Mouse (Mus musculus) liver (tissue): Measurements from ENCODE around the gene Gsto1.

Experiments used
- DNase-seq: peaks from one replicate; pipeline ENCODE4 v3.0.0-alpha.2; 2020; ENCODE audit warnings: mixed read lengths

The Gsto1 gene

DNA sequence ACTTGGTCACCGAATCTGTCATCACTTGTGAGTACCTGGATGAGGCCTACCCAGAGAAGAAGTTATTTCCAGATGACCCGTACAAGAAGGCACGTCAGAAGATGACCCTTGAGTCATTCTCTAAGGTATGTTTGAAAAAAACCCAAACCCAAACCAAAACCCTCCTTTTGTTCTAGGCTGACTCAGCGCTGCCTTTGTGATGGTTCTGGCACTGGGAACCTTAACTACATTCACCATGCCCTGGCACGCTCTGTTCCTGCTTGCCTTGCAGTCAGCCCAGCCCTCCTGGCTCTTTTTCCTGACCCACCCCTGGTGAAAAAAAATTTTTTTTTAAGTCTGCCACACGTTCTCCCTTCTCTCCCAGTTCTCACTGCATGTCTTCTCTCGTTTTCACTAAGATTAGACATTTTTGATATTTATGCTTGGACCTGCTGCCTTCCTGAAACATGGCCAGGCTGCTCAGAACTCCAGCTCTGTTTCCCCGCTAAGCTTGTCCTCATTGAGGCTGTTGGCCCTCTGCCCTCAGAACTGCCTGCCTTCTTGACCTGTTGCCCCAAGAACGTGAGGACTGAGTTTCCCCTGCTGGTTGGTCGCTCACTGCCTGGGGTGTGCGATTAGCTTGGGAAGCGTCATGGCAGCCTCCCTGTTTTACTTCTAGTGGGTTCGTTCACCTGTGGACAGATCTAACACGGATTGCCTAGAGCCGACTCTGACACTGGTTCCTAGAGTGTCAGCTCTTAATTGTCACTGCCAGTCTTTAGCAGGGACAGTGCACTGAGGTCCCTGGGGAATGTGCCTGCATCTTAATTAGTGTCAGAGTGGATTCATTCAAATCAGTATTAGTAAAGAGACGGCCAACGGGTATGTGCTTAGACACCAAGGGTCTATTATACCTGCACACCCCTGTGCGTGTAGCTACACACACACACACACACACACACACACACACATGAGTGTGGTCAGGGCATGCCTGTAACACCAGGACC is 3.5 kb downstream of the Gsto1 start:
- no peak for DNase-seq

DNA sequence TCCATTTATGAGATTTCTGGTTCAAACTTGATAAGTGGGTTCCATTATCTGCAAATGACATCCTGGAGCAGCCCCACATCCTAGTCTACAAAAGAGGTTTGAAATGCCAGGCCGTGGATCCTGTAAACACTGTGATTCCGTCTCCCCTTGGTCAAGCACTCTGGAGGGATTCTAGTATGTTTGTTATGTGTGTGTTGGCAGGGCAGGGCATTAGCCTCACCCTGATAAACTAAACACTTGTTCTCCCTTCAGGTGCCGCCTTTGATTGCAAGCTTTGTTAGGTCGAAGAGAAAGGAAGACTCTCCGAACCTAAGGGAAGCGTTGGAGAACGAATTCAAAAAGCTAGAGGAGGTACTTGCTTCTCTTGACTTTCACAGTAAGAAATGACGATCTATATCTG is 4.4 kb downstream of the Gsto1 start:
- DNase-seq, result no peak

DNA sequence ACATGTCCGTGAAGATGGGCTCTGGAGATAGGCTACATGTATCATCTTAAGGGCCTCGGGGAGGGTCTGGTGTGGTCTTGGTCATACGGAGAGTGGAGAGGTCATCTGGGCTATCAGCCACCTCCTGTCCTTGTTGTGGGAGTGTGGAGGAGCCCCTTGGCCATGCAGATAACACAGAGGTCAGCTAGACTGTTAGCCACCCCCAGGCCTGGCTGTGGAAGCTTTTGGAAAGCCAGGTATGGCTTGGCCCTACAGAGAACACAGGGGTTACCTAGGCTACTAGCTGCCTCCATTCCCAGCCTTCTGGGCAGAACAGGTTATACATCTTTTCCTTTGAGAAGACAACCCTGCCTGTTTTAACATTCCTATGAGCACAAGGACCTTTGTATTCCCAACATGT is 7.8 kb downstream of the Gsto1 start:
- DNase-seq, result no peak

DNA sequence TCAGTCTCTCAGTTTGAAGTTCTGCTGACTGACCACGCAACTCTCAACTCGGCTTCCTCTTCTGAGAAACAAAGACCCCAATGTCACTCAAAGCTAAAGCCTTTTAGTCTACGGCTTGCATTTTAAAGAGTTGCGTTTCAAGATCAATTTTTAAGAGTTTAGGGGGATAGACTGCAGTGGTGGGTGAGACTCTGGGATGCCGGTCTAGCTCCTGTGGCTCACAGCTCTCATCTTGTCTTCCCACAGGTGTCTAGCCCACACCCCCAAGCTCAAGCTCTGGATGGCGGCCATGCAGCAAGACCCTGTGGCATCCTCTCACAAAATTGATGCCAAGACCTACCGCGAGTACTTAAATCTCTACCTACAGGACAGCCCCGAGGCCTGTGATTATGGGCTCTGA is 9.3 kb downstream of the Gsto1 start:
- no peak for DNase-seq

DNA sequence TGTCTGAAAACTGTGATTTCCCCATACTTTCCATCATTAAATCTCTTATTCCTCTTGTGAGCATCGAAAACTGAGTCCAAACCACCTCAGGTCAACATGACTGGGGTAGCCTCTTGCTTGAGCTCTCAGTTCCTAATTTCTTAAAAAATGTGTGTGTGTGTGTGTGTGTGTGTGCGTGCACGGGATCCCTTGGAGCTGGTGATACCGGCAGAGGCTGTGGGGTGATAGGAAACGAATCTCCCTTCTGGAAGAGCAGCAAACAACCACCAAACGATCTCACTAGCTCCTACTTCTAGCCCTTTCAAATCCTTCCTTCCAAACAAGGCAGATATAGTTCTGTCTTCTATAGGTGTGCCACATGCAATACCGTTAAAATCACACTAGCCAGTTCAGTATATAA is 10.0 kb downstream of the Gsto1 start:
- DNase-seq, result no peak

DNA sequence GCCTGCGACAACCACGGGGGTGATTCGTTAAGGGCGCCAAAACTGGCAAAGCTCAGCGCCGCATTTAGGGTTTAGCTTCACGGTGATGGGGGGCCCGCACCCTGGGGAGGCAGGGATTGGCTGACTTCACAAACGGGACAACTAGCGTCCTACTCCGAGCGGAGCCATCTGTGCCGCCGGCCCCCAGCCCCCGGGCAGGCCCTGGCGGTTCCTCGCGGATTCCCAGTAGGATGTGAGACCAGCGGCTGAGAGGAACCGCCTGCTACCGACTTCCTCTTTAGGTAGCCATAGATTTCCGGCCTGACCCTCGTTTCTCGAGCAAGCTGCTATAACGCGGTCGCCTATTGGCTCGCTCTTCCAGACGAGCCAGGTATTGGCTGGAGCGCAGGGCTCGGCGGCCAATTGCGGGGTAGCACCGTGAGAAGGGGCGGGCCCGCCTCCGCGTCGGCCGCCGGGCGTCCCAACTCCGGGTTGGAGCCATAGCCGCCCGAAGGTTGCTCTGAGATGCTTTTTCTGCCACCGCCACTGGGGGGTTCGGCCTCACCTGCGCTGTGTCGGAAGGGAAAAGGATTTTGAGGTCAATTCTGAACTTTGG is 10.7 kb downstream of the Gsto1 start, which contains the start of gene Gsto2:
TSS of gene Gsto2 (plus strand) at position 182 of the 595 bp plus-strand sequence.
- peak; percentile 94 for DNase-seq

DNA sequence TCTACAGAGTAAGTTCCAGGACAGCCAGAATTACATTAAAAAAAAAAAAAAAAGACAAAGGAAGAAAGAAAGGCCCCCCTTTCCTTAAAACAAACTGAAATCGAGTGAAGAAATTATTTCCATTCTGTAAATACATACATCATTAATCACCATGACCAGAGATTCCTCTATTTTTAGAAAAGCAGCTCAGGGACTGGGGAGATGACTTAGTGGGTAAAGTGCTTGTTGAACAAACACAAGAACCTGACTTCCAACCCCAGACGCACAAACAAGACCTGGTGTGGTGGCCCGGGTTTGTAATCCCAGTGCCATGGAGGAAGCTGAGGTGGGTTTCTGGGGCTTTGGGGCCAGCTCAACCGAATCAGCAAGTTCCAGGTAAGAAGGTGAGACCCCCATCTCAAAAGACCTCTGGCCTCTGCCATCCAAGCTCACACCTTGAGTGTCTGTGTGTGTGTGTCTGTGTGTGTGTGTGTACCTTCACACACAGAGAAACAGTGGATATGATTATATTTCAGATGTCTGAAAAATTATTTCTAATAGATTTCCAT is 12.9 kb downstream of the Gsto1 start:
- DNase-seq, result no peak

DNA sequence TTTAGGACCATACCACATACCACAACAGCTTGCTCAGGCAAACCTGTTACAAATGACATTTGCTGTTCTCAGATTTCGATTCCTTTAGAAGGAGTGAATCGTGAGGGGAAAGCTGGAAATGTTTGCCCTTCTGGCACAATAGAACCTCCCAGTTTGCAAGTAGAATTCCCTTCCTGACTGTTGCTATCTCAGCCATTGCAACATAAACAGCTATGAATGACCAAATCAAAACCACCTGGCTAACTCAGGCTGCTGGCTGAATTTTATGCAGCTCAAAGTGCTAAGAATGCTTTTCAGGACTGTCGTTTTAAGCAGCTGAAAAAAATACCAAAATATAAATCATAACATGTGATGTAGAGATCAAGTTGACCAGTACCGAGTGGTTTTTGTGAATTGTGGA is 14.2 kb downstream of the Gsto1 start:
- no peak for DNase-seq

DNA sequence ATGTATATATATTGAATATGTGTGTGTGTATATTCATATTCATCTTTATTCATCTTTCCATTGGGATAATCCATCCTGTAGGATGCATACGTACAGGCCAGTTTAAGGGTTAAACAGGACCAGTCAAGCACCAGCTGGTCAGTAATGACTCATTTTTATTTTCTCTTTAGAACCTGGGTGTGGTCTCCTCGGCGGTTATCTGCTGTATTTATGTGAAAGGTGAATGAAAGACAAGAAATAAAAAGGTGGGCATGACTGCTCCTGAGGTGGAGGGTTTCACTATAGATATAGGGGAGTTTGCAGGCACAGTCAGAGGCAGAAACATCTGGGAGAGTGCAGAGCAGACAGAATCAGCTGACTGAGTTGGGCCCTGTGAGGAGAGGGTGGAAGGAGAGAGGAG is 14.7 kb downstream of the Gsto1 start:
- no peak for DNase-seq

DNA sequence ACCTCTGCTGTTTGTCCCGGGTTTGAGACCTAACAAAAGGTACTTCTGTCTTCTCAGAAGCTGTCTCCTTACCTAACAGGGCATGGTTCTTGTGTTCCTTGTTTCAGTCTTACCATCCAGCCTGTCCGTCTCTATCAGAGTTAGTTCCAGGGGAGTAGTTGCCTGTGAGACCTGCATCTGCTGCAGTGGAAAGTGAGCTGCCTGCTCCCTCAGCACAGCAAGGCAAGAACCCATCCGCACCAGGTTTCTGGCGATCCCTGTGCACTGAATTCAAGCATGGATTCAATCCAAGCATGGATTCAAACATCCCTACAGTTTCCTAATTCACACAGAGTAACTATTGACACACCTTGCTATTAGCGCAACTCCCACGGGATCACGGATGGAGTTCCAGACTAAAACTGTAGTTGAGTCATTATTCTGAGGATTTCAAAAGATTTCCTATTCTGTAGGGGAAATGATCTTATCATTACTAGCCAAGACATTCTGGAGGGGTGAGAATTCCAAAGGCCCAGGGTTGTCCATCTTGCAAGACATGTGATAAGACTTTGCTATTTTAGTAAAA is 15.4 kb downstream of the Gsto1 start:
- DNase-seq, result no peak

DNA sequence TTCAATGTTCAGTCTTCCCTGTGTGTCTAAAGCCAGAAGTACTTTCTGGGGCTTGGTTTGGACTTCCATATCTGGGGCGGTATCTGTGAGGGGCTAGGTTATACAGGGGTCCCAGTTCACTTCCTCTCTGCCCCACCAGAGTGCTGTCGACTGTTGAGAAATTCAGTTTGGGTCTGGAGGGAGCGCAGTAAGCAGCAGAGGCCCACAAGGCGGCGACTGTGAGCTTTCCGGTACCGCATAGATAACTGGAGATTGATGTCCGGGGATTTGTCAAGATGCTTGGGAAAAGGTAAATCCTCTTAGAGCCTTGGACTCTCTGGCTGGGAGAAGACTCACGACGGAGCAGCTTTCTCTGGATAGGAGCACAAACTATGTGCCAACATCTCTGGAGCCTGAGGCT is 16.7 kb downstream of the Gsto1 start:
- no peak for DNase-seq

DNA sequence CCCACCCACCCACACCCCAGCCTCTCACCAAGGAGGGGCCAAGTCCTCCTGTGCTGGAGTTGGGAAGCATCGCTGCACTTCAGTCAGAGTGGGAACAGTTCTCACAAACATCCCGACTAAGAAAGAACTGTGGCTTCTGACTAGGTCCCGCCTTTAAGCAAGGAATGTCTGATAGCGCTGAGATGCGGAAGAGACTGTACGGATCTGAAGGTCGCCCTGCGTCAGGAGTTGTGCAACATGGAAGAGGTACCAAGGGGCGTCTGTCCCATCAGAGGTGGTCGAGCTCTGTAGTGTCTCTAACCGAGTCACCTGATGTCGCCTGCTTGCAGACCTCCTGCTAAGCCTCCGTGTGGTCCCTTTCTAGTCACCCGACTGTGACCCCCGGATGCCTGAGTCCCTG is 21.5 kb downstream of the Gsto1 start:
- no peak for DNase-seq

DNA sequence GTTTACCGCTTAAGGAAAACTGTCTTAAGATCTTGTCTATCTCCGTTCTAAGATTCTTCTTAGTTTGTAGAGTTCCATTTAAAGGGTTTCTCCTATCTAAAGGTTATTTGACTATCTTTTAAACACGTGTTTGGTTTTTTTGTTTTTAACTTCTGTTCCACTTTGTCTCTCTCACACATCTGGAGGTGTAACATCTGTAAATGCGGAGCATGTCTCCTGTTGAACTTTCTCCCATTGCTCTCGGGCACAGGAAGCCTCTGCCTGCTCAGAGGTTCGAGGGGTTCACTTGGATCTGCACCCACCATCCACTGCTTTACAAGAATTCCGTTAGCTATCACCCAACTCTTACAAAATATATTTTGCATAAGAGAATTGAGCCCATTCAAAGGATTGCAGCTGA is 26.8 kb downstream of the Gsto1 start:
- no peak for DNase-seq

DNA sequence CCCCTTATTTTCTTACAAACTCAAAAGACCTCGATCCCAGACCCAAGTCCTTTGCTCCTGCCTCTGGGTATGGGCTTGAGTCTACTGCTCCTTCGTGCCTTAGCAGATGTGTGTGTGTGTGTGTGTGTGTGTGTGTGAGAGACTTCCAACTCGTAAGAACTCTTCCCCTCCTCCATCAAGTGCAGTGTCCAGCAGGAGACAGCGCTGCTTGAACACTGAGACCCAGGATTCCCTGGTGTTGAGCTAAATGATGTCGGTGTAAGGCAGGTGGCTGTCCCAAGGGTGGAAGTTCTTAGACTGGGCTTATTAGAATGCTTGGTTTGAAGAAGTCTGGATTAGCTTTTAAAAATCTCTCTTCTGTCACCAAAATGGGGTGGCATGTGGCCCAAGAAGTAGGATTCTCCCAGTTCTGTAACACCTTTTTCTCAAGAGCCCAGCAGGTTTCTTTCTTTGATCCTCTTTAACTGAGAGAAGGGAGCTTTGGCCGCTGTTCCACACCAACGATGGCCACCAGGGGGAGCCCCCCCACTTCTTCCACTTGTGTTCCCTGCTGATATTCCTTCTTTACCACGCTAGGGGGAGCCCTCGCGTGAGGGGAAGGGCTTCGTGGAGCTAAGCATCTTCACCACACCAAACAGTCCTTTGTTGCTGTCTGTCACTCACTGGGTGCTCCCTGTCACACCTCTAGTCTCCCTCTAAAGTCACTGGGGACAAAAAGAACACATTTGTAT is 27.5 kb downstream of the Gsto1 start:
- DNase-seq, result peak; percentile 86

DNA sequence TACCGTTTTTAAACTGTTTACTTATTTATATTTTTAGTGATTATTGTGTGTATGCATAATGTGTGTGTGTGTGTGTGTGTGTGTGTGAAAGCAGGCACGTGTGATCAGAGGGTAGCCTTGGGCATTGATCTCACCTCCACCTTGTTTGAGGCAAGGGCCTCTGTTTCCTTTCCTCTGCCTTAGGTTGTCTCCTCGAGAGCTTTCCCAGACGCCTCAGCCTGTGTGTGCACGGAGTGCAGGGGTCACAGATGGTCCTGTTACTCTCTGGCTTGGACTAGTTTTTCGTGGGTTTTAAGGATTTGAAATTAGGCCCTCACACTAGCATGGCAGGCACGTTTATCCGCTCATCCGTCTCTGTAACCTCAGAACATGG is 28.1 kb downstream of the Gsto1 start:
- DNase-seq, result no peak

DNA sequence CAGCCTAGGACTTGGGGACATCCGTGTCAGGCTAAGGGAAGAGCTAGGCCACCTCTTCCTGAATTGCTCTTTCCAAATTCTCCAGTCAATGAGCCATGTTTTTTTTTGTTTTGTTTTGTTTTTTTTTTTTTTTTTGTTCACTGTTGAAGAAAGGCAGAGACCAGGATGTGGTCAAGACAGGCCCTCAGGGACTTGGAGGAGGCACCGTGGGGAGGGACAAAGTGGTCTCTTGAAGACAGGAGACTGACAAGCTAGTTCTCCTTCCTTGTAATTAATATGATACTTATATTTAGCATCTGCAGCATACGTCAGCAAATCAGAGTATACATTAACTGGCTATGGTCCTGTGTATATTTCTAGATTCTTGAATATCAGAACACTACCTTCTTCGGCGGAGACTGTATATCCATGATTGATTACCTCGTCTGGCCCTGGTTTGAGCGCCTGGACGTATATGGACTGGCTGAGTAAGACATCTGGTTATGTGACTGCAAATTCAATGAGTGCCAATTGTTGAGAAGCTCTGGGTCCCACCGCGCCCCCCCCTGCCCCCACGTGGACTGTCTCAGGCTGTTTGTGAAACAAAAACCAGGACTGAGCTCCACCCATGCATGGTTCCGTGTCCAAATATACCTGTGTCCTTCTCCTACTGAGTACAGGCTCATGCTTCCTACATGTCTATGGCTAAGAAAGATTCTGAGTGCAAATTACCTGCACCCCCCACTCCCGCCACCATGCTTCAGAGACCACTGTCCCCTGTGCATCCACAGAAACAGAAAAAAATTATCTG is 29.7 kb downstream of the Gsto1 start:
- DNase-seq, result no peak

DNA sequence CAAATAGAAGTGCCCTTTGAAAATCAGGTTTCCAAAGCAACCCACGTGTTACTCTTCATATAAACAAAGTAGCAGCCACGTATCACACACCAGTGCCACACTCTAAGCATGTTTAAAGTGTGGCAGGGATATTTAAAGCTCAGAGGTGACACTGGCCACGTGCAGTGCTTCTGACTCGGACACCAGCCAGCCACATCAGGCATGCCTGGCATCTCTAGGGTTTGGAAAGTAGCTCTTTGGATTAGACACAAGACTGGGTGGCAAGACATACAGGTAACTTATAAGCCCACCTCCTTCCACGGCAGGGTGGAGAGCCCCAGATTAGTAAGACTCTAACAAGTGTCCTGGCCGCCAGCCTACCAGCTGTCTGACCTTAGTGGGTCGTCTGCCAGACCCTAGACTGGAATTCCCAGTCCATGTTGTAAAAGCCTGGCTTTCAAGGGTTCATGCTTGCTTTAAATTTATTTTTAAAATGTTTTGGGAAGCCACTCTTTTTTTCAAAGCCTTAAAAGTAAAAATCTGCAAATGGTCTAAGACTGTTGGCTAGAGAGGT is 30.5 kb downstream of the Gsto1 start:
- no peak for DNase-seq

DNA sequence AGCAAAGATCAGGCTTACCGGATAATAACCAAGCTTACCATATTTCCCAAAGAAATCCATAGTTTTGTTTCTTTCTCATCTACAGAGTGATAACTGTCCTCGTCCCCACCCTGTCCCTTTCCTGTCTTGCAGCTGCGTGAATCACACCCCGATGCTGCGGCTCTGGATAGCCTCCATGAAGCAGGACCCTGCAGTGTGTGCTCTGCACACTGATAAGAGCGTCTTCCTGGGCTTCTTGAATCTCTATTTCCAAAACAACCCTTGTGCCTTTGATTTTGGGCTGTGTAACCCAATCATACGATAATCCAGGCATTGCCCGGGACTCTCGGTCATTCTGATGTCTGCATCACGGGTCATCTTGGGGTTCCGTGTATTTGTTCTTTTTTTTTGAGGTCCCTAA is 31.1 kb downstream of the Gsto1 start:
- no peak for DNase-seq

DNA sequence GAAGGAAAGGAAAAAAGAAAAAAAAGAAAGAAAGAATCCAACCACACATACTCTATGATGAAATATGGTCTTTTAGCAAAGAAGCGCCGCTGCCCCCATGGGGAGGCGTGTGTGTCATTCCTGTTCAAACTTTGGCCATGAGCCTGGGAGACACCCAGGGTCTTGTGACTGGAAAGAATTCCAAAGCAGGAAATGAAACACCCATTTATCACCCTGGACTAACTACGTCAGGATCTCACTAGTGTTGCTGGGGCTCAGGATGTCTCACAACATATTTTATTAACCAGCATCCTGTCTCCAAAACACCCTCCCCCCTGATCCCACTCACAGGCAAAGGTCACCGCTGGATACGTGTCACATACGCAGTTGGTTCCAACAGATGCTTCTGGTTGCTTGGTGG is 31.8 kb downstream of the Gsto1 start:
- DNase-seq, result peak; percentile 27

DNA sequence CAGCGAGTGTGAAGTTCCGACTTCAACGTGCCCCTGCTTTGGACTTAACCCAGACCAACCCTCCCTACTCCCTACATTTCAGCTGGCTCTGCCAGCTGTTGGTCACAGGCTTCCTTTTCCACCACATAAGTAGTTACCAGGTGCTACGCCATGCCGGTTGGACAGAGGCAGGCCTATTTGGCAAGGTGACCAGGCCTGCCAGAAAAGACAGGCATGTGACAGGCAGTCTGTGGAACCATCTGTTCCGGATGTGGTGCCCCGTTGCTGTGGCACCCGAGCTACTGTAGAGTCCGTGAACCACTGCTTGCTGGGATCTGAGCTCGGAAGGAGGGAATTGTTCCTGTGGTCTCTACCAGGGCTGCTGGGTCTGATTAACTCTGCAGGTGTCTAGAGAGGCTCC is 32.6 kb downstream of the Gsto1 start:
- no peak for DNase-seq

DNA sequence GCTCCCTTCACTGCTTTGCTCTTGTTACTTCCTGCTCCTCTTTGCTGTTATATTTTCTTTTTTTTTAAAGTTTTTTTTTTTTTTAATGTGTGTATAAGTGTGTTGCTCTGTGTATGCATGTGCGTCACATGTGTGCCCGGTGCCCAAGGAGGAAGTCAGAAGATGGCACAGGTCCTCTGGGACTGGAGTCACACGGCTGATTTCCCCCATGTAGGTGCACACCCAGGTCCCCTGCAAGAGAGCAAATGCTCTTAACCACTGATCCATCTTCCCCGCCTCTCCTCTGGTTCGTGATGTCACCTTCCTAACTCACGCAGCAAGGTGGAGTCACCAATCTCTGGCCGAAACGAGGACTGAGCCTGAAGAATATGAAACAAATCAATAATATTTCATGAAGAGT is 33.3 kb downstream of the Gsto1 start:
- DNase-seq, result no peak
